Mouse (Mus musculus): ENCODE results near the gene Atg9a.

DNA sequence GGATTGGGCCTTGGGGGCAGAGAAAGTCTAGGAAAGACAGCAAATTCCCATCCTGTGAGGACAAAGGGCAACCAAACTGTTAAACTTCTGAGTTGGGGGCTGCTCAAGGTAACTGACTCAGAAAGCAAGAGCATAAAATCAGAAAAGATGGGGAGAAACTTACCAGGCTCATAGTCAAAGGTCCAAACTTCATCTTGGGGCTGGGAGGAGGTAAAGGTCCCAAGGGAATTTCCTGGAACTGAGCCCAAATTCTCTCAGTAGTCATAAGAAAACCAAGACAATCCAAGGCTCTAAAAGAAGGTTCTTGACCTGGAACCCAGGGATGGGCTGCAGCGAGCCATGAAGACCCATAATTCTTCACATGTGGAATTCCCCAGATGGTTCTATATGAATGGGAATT, 9.2 kb upstream of the Atg9a start:
- TF ChIP-seq POLR2A (IDR thresholded peaks at IDR 0.05; ENCODE audit: borderline replicate concordance, control insufficient read depth, low read depth, low read length) (no peak), CTCF (IDR thresholded peaks at IDR 0.05; ENCODE audit: control insufficient read depth, insufficient read depth, low read length) (no peak)
